Mouse (Mus musculus) erythroblast, adult 5-6 weeks (primary cell): Measurements from ENCODE around the gene Vapb. TPM values are rescaled to one million over a fixed set of nuclear protein-coding genes. Genes with fewer than 3 reads are reported as not detected.
A peak's percentile ranks its signal among the peaks of the same experiment; 100 is the strongest.
"Not testable (repeated sequence)": the region's sequence is repeated elsewhere in the genome, so short reads cannot be mapped to it uniquely, and the experiment has no call there.

Experiments used
- ATAC-seq: replicated peaks from 2 replicates; pipeline ENCODE4 v1.8.0; 2016; ENCODE audit warnings: moderate number of reproducible peaks, mild to moderate bottlenecking, moderate TSS enrichment, inconsistent platforms; ENCODE audit not compliant: poor library complexity, low FRiP score, severe bottlenecking
- total RNA-seq, 2 experiments: library from RNA; stranded (forward) in 1 of 2; stranded (reverse) in 1 of 2; fragments of 150-400 nt in 1 of 2; fragments of 200-764, 138-1000 nt in 1 of 2; gene quantifications; 2 replicates each; pipeline versions ENCODE4 v1.2.3 to v1.2.4; 2015 to 2017; ENCODE audit warnings: low replicate concordance in 2 of 2

Vapb gene
- total RNA-seq (2015; ENCODE audit: low replicate concordance) (1.5 and 3.1 TPM in 2 replicates), total RNA-seq (2017; ENCODE audit: low replicate concordance) (7.0 and 7.4 TPM in 2 replicates)

- ATAC-seq: peak; percentile 98
Measured at GRCm38 (mm10) chr2:173737222-173737989, at the start of gene Vapb. Gene Vapb, plus strand, starts transcription at chr2:173737511.

- no peak for ATAC-seq
Measured at GRCm38 (mm10) chr2:173689835-173690234, 47.5 kb upstream of the Vapb start.

GRCm38 (mm10) chr2:173691748-173692147 is 45.6 kb upstream of the Vapb start:
- ATAC-seq: no peak

GRCm38 (mm10) chr2:173692693-173693092 is 44.6 kb upstream of the Vapb start:
- ATAC-seq: no peak

- ATAC-seq: no peak
Measured at GRCm38 (mm10) chr2:173698850-173699249, 38.5 kb upstream of the Vapb start.

- ATAC-seq: no peak
Measured at GRCm38 (mm10) chr2:173702096-173702866, 35.0 kb upstream of the Vapb start.

- no peak for ATAC-seq
Measured at GRCm38 (mm10) chr2:173702867-173703237, 34.5 kb upstream of the Vapb start.

GRCm38 (mm10) chr2:173705827-173706551 is 31.3 kb upstream of the Vapb start:
- ATAC-seq: no peak

- 0 out of 2 replicates have a peak, but pooled peaks have one; percentile 43 for ATAC-seq
Measured at GRCm38 (mm10) chr2:173707626-173708025, 29.7 kb upstream of the Vapb start.

- no peak for ATAC-seq
Measured at GRCm38 (mm10) chr2:173710193-173710592, 27.1 kb upstream of the Vapb start.

GRCm38 (mm10) chr2:173712656-173713055 is 24.7 kb upstream of the Vapb start:
- no peak for ATAC-seq

GRCm38 (mm10) chr2:173713241-173713640 is 24.1 kb upstream of the Vapb start:
- ATAC-seq: no peak

GRCm38 (mm10) chr2:173714620-173715218 is 22.6 kb upstream of the Vapb start:
- ATAC-seq: no peak

GRCm38 (mm10) chr2:173716966-173717365 is 20.3 kb upstream of the Vapb start:
- ATAC-seq: no peak

GRCm38 (mm10) chr2:173719115-173719514 is 18.2 kb upstream of the Vapb start, which contains the start of gene 1700010B08Rik:
Gene 1700010B08Rik, plus strand, starts transcription at chr2:173719415.
- not testable (repeated sequence) for ATAC-seq

GRCm38 (mm10) chr2:173722251-173722857 is 15.0 kb upstream of the Vapb start:
- ATAC-seq: no peak

GRCm38 (mm10) chr2:173724382-173724781 is 12.9 kb upstream of the Vapb start:
- no peak for ATAC-seq

GRCm38 (mm10) chr2:173724940-173725807 is 12.1 kb upstream of the Vapb start:
- ATAC-seq: no peak
